Mouse (Mus musculus) stomach, embryonic 14.5 days (tissue): ENCODE data around the gene Gbf1. TPM values are rescaled to one million over a fixed set of nuclear protein-coding genes. Genes with fewer than 3 reads are reported as not detected.

Source experiments
- ATAC-seq: fragments of 200-750 bp; cut with Nextera tagmentation; 2 replicates; pipeline ENCODE4 v1.8.0; 2017; ENCODE audit warnings: low read depth, moderate TSS enrichment; ENCODE audit not compliant: insufficient number of reproducible peaks, insufficient read depth, low FRiP score
- H3K27ac ChIP-seq: fragments of 300-500 bp; sonication (generic); 2 replicates; pipeline ENCODE4 v1.5.1; 2014; ENCODE audit warnings: mild to moderate bottlenecking, low read length, moderate library complexity, mixed read lengths
- H3K27me3 ChIP-seq: fragments of 300-500 bp; sonication (generic); 2 replicates; pipeline ENCODE4 v1.6.1; 2014; ENCODE audit warnings: low read length, control low read depth, mixed read lengths; ENCODE audit not compliant: control insufficient read depth, insufficient read depth
- H3K36me3 ChIP-seq: fragments of 300-500 bp; sonication (generic); 2 replicates; pipeline ENCODE4 v1.6.1; 2014; ENCODE audit warnings: mild to moderate bottlenecking, control low read depth, low read length, moderate library complexity, mixed read lengths; ENCODE audit not compliant: control insufficient read depth, insufficient read depth
- H3K4me1 ChIP-seq: fragments of 300-500 bp; sonication (generic); 2 replicates; pipeline ENCODE4 v1.6.1; 2014; ENCODE audit warnings: low read length, control low read depth, mixed read lengths; ENCODE audit not compliant: control insufficient read depth, insufficient read depth
- H3K4me2 ChIP-seq: fragments of 300-500 bp; sonication (generic); replicated peaks from 2 replicates; pipeline ENCODE4 v1.6.1; 2014; ENCODE audit warnings: low read depth, low read length, control low read depth
- H3K4me3 ChIP-seq: fragments of 300-500 bp; sonication (generic); 2 replicates; pipeline ENCODE4 v1.5.1; 2014; ENCODE audit warnings: low read depth, low read length, control low read depth
- H3K9ac ChIP-seq: fragments of 300-500 bp; sonication (generic); replicated peaks from 2 replicates; pipeline ENCODE4 v1.6.1; 2014; ENCODE audit warnings: low read depth, mild to moderate bottlenecking, control low read depth, low read length, moderate library complexity, mixed read lengths
- H3K9me3 ChIP-seq: fragments of 300-500 bp; sonication (generic); 2 replicates; pipeline ENCODE4 v1.6.1; 2016; ENCODE audit warnings: low read depth, low read length, control low read depth; ENCODE audit not compliant: control insufficient read depth
- WGBS: fragments of 180-500 bp; shearing (Covaris S2); extraction: QIAGEN DNeasy Blood & Tissue Kit; methylation state at CpG from one replicate; pipeline ENCODE4 v1.1.7; 2014; 5-methylcytosine and 5-hydroxymethylcytosine counted together
- polyA plus RNA-seq: library from polyadenylated mRNA; unstranded; fragments of >200 nt; fragmentation: Nextera tagmentation; extraction: Ambion mirVana; gene quantifications from 2 replicates; pipeline ENCODE4 v1.2.1, GENCODE M21; 2014

Gbf1 gene
- polyA plus RNA-seq, 1 experiment from 2014 or later, result 63.7 TPM

GRCm38 (mm10) chr19:46135789-46136638 lies 16.3 kb upstream of the Gbf1 start:
- peak; percentile 30; the same call in 1 of the 2 replicates for ATAC-seq
- Histone ChIP-seq H3K27me3 (peaks cover 41% of the 10 kb centered on the region), H3K9me3 (no peaks in the 10 kb centered on the region), H3K9ac (peak overlapping the region; percentile 28; the same call in 1 of the 2 replicates), H3K4me3 (peak overlapping the region; percentile 53), H3K4me2 (peak overlapping the region; percentile 100), H3K27ac (no peak overlapping the region), H3K36me3 (no peaks in the 10 kb centered on the region), H3K4me1 (peaks cover 16% of the 10 kb centered on the region)
- 1% methylated on average over 78 of the region's 79 CpGs for WGBS

DNA sequence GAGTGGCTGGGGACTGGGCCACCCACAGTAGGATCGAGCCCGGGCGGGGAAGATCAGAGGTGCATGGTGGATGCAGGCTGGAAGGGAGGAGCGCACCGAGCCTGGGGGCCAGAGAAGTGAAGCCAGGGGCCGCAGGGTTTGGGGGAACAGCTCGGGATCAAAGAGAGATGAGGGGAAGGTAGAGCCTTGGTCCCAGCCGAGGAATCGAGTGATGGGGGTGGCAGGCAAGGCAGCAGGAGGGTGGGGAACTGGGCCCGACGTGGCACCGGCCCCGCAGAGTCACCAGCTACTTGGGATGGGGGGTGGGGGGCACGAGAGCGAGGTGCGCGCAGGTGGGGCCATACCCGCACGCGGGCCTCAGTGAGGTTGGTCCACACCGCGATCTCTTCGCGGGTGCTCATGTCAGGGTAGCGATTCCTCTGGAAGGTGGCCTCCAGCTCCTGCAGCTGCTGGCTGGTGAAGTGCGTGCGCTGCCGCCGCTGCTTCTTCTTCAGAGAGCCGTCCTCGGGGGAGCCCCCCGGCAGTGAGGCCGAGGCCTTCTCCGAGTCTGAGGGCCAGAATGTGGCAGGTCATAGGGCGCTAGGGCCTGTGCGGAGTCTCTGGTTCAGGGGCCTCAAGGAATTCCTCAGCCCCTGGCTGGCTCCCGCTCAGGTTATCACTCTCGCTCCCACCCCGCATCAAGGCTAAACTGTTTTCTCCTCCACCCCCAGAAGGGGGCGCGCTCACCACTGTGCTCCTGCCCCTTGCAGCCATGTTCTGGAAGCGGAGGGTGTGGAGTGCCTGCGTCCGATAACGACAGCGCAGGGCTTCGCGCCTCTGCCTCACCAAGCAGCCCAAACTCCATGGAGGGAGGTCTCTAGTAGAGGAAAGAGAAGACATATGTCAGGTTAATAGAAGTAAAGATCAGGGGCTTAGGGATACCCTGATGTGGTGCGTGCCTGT lies 15.4 kb upstream of the Gbf1 start:
- Histone ChIP-seq H3K9ac (peak overlapping the region; percentile 28; the same call in 1 of the 2 replicates), H3K4me3 (peak overlapping the region; percentile 53), H3K9me3 (no peaks in the 10 kb centered on the region), H3K4me2 (peak overlapping the region; percentile 100), H3K27me3 (peaks cover 38% of the 10 kb centered on the region), H3K4me1 (peaks cover 19% of the 10 kb centered on the region), H3K27ac (no peak overlapping the region), H3K36me3 (no peaks in the 10 kb centered on the region)
- ATAC-seq, result 0 out of 2 replicates have a peak, but pooled peaks have one; percentile 8
- WGBS, result 3% methylated on average over 49 of the region's 49 CpGs

DNA sequence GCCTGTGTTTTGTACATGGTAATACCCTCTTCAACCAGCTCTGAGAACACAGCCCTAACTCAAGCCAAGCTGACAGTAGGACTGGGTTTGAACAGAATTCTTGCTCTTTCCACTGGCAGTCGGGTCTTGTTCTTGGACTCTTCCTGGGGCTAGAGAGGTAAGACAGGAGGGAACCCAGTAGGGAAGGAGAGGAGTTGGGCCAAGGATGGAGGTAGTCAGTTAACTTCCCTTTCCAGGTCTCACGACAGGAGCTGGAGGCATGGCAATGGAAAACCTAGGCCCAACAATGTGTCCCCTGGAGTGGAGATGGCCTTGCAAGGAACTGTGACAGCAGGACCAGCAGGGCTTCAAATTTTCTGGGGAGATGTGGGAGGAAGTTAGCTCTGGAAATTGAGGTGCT lies 12.0 kb upstream of the Gbf1 start:
- no peak for ATAC-seq

DNA sequence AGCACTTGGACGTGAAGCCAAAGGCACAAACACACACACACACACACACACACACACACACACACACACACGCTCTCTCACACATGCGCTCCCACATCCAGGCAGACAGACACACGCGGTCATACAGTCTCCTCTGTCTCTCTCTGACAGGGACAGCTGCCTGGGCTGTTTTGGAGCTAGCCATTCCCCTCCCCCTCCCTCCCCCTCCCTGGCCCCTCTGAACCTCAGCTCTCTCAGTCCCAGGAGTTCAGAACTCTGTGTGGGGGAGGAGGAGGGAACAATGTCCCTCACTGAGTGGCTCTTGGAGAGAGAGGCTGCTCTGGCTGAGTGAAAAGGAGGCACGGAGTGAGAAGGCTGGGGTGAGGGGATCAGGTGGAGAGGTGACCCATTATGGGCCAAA lies 11.2 kb upstream of the Gbf1 start:
- H3K9me3 ChIP-seq, result no peaks in the 10 kb centered on the region
- peaks cover 14% of the 10 kb centered on the region; the same call in 1 of the 2 replicates for H3K4me1 ChIP-seq
- no peaks in the 10 kb centered on the region for H3K36me3 ChIP-seq
- WGBS, result 22% methylated on average over 6 of the region's 6 CpGs
- H3K4me2 ChIP-seq, result no peak overlapping the region
- no peak overlapping the region for H3K9ac ChIP-seq
- no peak overlapping the region for H3K27ac ChIP-seq
- H3K4me3 ChIP-seq, result no peak overlapping the region
- peaks cover 32% of the 10 kb centered on the region for H3K27me3 ChIP-seq
- ATAC-seq, result 0 out of 2 replicates have a peak, but pooled peaks have one; percentile 25

More for the DNA sequence above, 12.0 kb upstream of the Gbf1 start:
- H3K9me3 ChIP-seq, result no peaks in the 10 kb centered on the region
- H3K36me3 ChIP-seq, result no peaks in the 10 kb centered on the region
- no peak overlapping the region for H3K9ac ChIP-seq
- no peak overlapping the region for H3K27ac ChIP-seq
- 76% methylated on average over 2 of the region's 2 CpGs for WGBS
- H3K4me2 ChIP-seq, result no peak overlapping the region
- H3K4me3 ChIP-seq, result no peak overlapping the region
- H3K27me3 ChIP-seq, result peaks cover 30% of the 10 kb centered on the region
- H3K4me1 ChIP-seq, result peaks cover 19% of the 10 kb centered on the region

DNA sequence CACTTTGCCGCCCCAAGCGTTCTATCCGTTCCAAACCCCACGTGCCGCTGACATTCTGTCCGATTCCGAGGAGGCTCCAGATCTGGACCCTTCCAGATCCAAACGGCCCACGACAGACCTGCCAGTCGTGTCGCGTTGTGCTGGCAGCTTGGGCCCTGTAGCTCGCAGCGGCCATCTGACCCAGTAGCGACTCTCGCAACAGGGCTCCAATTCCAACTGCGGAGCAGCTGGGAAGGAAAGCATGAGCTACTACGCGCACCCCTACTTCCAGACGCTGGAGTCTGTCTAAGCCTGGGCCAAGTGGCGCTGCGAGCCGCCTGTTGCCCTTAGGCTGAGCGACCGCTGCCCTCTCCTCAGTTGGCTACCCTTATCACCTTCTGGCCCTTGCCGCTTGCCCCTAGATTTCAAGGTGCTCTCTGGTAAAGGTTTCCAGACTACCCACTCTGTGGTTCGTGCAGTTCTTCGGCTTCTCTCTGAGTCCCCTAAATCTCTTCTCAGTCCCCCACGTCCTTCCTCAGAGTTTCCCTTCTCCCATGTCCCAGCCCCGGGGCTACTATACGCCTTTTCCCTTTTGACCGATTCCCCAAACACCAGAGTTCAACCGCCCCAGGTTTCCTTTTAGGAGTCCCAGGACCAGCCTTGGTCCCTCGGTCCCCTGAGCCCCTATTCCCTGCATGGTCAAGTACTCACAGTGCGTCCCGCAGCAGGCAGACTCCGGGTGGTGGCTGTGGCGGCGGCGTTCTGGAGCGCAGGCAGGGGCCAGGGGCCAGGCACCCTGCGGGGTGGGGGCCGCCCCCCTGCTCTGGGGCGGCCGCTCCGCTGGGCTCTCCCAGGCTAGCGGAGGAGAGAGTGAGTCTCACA lies 4.6 kb upstream of the Gbf1 start, which contains the start of gene Pitx3:
Gene Pitx3 (minus strand): TSS at position 816 of the 861 bp plus-strand sequence.
- no peak for ATAC-seq
- 1% methylated on average over 47 of the region's 47 CpGs for WGBS
- H3K27ac ChIP-seq, result no peak within 1 kb of the TSS
- H3K4me2 ChIP-seq, result peak within 1 kb of the TSS; percentile 98
- peak within 1 kb of the TSS; percentile 54 for H3K4me3 ChIP-seq
- H3K9me3 ChIP-seq, result no peaks in the 10 kb centered on the region
- H3K27me3 ChIP-seq, result peaks cover 36% of the 10 kb centered on the region; the same call in 1 of the 2 replicates
- H3K4me1 ChIP-seq, result peaks cover 14% of the 10 kb centered on the region; the same call in 1 of the 2 replicates
- no peak within 1 kb of the TSS for H3K9ac ChIP-seq
- H3K36me3 ChIP-seq, result no peaks in the 10 kb centered on the region

GRCm38 (mm10) chr19:46148372-46148760 lies 3.9 kb upstream of the Gbf1 start:
- peaks cover 36% of the 10 kb centered on the region; the same call in 1 of the 2 replicates for H3K27me3 ChIP-seq

DNA sequence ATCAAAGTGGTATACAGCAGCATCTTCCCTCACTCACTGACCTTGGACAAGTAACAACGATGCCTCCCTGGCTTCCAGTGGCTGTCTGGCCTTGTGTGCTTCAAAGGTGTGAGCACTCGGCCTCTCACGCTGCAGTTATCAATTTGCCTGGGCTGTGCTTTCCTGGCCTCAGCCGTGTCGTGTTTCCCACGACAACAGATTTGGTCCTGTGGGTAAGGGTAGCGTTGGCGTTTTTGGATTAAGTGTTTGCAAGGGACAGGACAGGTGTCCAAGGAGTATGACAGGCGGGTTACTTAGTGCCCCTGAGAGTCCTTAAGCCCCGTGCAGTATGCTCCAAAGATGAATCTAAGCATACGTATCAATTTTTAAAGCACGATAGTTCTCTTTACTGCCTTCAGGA lies 3.2 kb upstream of the Gbf1 start:
- WGBS, result 28% methylated on average over 12 of the region's 12 CpGs
- Histone ChIP-seq H3K36me3 (no peaks in the 10 kb centered on the region), H3K27me3 (peaks cover 33% of the 10 kb centered on the region; the same call in 1 of the 2 replicates), H3K4me1 (peaks cover 25% of the 10 kb centered on the region), H3K9me3 (no peaks in the 10 kb centered on the region), H3K4me3 (peak overlapping the region; percentile 54; the same call in 1 of the 2 replicates), H3K27ac (no peak overlapping the region), H3K4me2 (peak overlapping the region; percentile 98), H3K9ac (no peak overlapping the region)
- ATAC-seq, result no peak

More at GRCm38 (mm10) chr19:46148372-46148760, 3.9 kb upstream of the Gbf1 start:
- Histone ChIP-seq H3K36me3 (no peaks in the 10 kb centered on the region), H3K9me3 (no peaks in the 10 kb centered on the region), H3K4me1 (peaks cover 18% of the 10 kb centered on the region; the same call in 1 of the 2 replicates), H3K4me2 (peak overlapping the region; percentile 98), H3K9ac (no peak overlapping the region), H3K4me3 (peak overlapping the region; percentile 54), H3K27ac (no peak overlapping the region)
- peak; percentile 81 for ATAC-seq
- under 1% methylated on average over 27 of the region's 27 CpGs for WGBS
